Mouse (Mus musculus): ENCODE results near the gene Csrp1.

GRCm38 (mm10) chr1:135670397-135671130 lies 49.3 kb upstream of the Csrp1 start:
- TF ChIP-seq CTCF (IDR thresholded peaks at IDR 0.05; ENCODE audit: control insufficient read depth, insufficient read depth, insufficient replicate concordance, low read depth, low read length) (peak; percentile 100), POLR2A (IDR thresholded peaks at IDR 0.05; ENCODE audit: control insufficient read depth, low read depth, low read length) (no peak)

Data from testis, adult 2 months (tissue).